Mouse (Mus musculus): Measurements from ENCODE around the gene Ift74. TPM values are rescaled to one million over a fixed set of nuclear protein-coding genes. Genes with fewer than 3 reads are reported as not detected.

Ift74 gene
- polyA plus RNA-seq (2015; fragmentation: Illumina TruSeq; extraction: RNeasy Lipid Tissue Mini Kit (QIAGEN cat#74804); ENCODE audit: insufficient read depth, low read depth, low replicate concordance): 3.7 TPM

DNA sequence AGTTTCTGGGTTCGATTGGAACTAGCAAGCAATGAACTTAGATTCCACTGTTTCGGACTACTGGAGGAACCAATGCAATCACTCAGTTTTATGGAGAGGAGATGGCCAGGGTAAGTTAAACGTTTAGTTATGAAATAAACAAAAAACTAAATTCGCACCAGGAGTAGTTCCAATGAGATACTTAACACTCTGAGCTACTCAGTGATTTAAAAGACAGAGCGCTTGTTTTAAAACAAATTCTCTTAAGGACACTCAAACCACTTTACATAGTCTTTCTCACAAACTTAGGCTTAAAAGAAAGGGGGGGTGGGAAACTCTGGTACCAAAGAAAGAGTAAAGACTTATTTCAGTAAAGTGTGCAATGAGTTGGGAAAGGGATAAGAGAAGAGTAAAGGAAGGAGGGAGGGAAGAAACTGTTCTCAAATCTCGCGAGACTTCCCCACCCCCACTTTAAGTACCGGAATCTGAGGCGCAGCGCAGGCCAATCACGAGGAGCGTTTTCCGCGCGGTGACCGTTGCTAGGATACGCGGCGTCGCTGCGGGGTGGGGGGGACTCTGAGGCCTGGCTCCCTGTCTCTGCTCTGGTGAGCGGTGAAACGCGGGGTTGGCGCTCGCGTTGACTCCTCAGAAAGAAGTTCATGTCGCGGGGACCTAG, at the start of gene Ift74:
Ift74 (plus strand) TSS at position 520 of the 655 bp plus-strand sequence.

DNA sequence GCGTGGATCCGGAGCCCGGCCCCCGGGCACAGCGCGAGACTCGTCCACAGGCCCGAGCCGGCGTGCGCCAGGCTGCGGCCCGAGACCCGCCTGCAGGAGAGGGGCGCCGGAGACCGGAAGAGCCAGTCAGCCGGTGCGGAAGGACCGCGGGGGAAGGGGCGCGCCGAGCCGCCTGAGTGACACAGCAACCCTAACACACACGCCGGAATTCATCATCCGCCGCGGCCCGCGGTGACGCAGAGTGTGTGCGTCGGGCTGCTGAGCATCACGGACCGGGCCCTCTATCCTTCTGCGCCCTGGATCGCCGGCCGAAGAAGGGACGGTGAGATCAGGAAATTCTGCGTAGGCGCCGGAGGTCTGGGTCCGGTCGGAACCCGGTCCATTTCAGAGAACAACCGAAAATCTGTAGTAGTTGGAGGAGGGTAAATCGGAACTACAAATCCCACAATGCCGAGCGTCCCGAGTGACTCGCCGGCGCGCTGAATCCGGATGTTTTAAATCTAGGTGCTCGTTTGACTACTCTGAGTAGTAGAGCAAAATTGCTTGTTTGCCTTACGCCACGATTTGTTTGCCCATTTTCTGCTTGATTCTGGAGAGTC, 11.2 kb upstream of the Ift74 start, which contains the start of gene Plaa:
Plaa (minus strand) TSS at position 214 of the 599 bp plus-strand sequence.

DNA sequence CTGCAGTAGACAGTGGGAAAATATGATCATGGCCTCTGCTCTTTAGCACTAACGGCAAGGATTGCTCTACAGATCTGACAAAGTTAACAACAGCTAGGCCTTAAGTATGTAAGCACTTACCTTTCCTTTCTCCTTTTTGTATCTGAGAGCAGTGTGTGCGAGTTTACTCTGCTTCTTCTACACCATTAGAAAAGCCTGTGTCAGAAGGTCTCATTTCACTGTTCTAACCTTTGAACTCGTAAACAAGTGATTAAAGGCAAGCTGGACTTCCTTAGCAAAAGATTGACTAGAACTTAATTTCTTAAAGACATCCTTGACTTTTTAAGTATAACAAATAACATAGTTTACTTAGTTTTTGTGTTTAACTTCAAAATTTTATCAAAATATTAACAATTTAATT, 35.6 kb downstream of the Ift74 start, which contains the start of gene Lrrc19:
Lrrc19 (minus strand) TSS at position 225 of the 400 bp plus-strand sequence.

DNA sequence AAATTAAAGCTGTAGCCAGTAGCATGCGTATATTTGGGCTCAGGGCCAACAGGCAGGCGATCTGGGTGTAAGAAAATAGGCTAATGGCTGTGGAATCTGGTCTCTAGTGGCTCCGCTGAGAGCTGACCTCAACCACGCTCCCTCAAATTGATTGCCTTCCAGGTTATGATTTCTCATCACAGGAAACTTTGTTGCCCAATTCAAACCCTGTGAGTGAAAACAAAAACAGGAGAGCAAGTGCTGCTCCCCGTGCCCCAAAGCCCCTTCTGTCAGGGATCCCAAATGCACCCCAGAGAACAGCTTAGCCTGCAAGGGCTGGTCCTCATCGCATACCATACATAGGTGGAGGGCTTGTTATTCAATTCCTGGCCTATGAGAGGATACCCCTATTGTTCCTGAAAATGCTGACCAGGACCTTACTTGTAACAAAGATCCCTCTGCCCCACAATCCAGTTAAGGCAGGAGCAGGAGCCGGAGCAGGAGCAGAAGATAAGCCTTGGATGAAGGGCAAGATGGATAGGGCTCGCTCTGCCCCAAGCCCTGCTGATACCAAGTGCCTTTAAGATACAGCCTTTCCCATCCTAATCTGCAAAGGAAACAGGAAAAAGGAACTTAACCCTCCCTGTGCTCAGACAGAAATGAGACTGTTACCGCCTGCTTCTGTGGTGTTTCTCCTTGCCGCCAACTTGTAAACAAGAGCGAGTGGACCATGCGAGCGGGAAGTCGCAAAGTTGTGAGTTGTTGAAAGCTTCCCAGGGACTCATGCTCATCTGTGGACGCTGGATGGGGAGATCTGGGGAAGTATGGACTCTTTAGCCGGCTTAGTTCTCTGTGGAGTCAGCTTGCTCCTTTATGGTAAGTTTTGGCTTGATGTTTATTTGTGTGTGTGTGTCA, 124.8 kb downstream of the Ift74 start, which contains the start of gene Tek:
Tek (plus strand) TSS at position 452 of the 894 bp plus-strand sequence.

Other genes starting within 250 kb of the Ift74 start
- not detected for gene Gm10306, start 57.9 kb upstream of the Ift74 start, polyA plus RNA-seq (2015; fragmentation: Illumina TruSeq; extraction: RNeasy Lipid Tissue Mini Kit (QIAGEN cat#74804); ENCODE audit: insufficient read depth, low read depth, low replicate concordance)
- 2.8 TPM for gene Caap1, start 57.7 kb upstream of the Ift74 start, polyA plus RNA-seq (2015; fragmentation: Illumina TruSeq; extraction: RNeasy Lipid Tissue Mini Kit (QIAGEN cat#74804); ENCODE audit: insufficient read depth, low read depth, low replicate concordance)
- 10.7 TPM for gene Plaa, start 11.2 kb upstream of the Ift74 start, polyA plus RNA-seq (2015; fragmentation: Illumina TruSeq; extraction: RNeasy Lipid Tissue Mini Kit (QIAGEN cat#74804); ENCODE audit: insufficient read depth, low read depth, low replicate concordance)
- gene Lrrc19, start 35.7 kb downstream of the Ift74 start, polyA plus RNA-seq (2015; fragmentation: Illumina TruSeq; extraction: RNeasy Lipid Tissue Mini Kit (QIAGEN cat#74804); ENCODE audit: insufficient read depth, low read depth, low replicate concordance): not detected
- gene Tek, start 124.8 kb downstream of the Ift74 start, polyA plus RNA-seq (2015; fragmentation: Illumina TruSeq; extraction: RNeasy Lipid Tissue Mini Kit (QIAGEN cat#74804); ENCODE audit: insufficient read depth, low read depth, low replicate concordance): 16.3 TPM